Mouse (Mus musculus) G1E-ER4 (cell line): Measurements from ENCODE around the gene Sctr. TPM values are rescaled to one million over a fixed set of nuclear protein-coding genes. Genes with fewer than 3 reads are reported as not detected.

Experiments
- GATA1 ChIP-seq: IDR thresholded peaks from one replicate; pipeline ENCODE4 v1.8.0; 2012; ENCODE audit warnings: low read length, inconsistent platforms
- polyA plus RNA-seq: library from polyadenylated mRNA; stranded (reverse); fragments of >175 nt; gene quantifications from 2 replicates; pipeline ENCODE4 v1.2.3, GENCODE M21; 2012

The Sctr gene
- polyA plus RNA-seq, 1 experiment: not detected

- no peak for TF ChIP-seq GATA1
These were observed 48.3 kb downstream of the Sctr start for GRCm38 (mm10) chr1:120054997-120055396.

GRCm38 (mm10) chr1:120055475-120055874 is 48.8 kb downstream of the Sctr start:
- TF ChIP-seq GATA1: no peak

GRCm38 (mm10) chr1:120056236-120056635 is 49.5 kb downstream of the Sctr start:
- no peak for TF ChIP-seq GATA1

GRCm38 (mm10) chr1:120057044-120057443 is 50.4 kb downstream of the Sctr start:
- no peak for TF ChIP-seq GATA1

GRCm38 (mm10) chr1:120057674-120058430 is 51.2 kb downstream of the Sctr start:
- no peak for TF ChIP-seq GATA1

GRCm38 (mm10) chr1:120060687-120061086 is 54.0 kb downstream of the Sctr start:
- TF ChIP-seq GATA1: no peak

- no peak for TF ChIP-seq GATA1
These were observed 55.5 kb downstream of the Sctr start for GRCm38 (mm10) chr1:120062231-120062630.

GRCm38 (mm10) chr1:120064036-120064682 is 57.5 kb downstream of the Sctr start:
- TF ChIP-seq GATA1: no peak

GRCm38 (mm10) chr1:120066159-120066558 is 59.5 kb downstream of the Sctr start:
- TF ChIP-seq GATA1: no peak

GRCm38 (mm10) chr1:120066625-120067024 is 59.9 kb downstream of the Sctr start:
- no peak for TF ChIP-seq GATA1

- no peak for TF ChIP-seq GATA1
These were observed 62.4 kb downstream of the Sctr start for GRCm38 (mm10) chr1:120069120-120069519.

- no peak for TF ChIP-seq GATA1
These were observed 63.5 kb downstream of the Sctr start for GRCm38 (mm10) chr1:120070168-120070567.

- TF ChIP-seq GATA1: no peak
These were observed 64.4 kb downstream of the Sctr start for GRCm38 (mm10) chr1:120071133-120071532.

GRCm38 (mm10) chr1:120072900-120073299 is 66.2 kb downstream of the Sctr start:
- TF ChIP-seq GATA1: no peak

GRCm38 (mm10) chr1:120073519-120074306 is 67.0 kb downstream of the Sctr start, which contains the start of gene Tmem37:
Gene Tmem37, minus strand, starts transcription at chr1:120074074.
- TF ChIP-seq GATA1: no peak

GRCm38 (mm10) chr1:120074307-120074702 is 67.6 kb downstream of the Sctr start:
- no peak for TF ChIP-seq GATA1

GRCm38 (mm10) chr1:120074931-120075330 is 68.2 kb downstream of the Sctr start:
- TF ChIP-seq GATA1: no peak
